Mouse (Mus musculus) megakaryocyte progenitor cell, adult 5-6 weeks (primary cell): ENCODE measurements at regions not wholly inside any gene's neighbourhood (a gene's known extent, or its start where the extent isn't known, plus 50 kb on each side); places are given as distances from the start of the nearest gene placed in this dataset.

Experiments
- ATAC-seq: replicated peaks from 2 replicates; pipeline ENCODE4 v1.8.0; 2016; ENCODE audit warnings: mild to moderate bottlenecking, moderate TSS enrichment, inconsistent platforms; ENCODE audit not compliant: poor library complexity

- ATAC-seq = no peak
These were observed 246.0 kb downstream of the Ttc6 start for GRCm38 (mm10) chr12:57809961-57810360.

- no peak for ATAC-seq
These were observed 259.9 kb downstream of the Ttc6 start for GRCm38 (mm10) chr12:57823809-57824208.

DNA sequence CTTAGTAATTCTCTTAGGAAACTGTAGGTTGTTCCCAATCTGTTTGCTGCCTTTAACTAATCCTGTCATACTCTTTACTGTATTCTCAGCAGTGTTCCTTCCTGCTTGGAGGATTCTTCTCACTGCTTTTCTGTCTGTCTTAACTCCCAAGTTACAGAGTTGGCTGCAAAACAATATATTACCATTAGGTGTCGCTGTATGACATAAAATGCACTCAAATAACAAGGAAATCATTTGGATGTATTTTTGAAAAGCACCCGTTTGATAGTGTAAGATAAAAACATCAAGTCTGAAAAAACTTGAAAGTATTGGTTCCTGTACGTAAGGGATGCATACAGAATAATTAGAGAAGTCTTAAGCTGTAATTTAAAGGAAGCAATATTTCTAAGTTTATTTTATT lies 261.8 kb downstream of the Ttc6 start:
- ATAC-seq = peak; percentile 83

- no peak for ATAC-seq
These were observed 278.9 kb downstream of the Ttc6 start for GRCm38 (mm10) chr12:57842813-57843212.

- no peak for ATAC-seq
These were observed 307.1 kb downstream of the Ttc6 start for GRCm38 (mm10) chr12:57871028-57871427.

GRCm38 (mm10) chr12:57890783-57891478 lies 320.6 kb upstream of the Sstr1 start:
- no peak for ATAC-seq

GRCm38 (mm10) chr12:57891556-57891955 lies 320.0 kb upstream of the Sstr1 start:
- no peak for ATAC-seq

- ATAC-seq = no peak
These were observed 313.8 kb upstream of the Sstr1 start for GRCm38 (mm10) chr12:57897751-57898250.

GRCm38 (mm10) chr12:57904658-57905057 lies 306.9 kb upstream of the Sstr1 start:
- no peak for ATAC-seq

DNA sequence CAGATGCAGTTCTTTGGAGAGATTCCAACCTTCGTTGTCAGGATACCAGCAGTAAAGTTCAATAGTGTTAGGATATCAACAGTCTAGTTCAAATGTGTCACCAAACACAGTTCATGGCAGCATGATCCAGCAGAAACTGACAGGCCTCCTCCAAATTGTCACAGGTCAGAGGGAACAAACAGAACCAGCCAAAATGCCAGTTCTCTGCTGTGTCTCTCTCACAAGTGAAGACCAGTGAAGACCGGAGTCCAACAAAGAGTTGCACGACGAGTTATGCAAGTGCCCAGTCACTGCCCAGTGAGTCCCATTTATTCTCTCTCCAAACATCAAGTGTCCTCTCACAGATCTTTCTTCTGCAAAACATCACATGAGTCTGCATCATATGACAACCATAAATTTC lies 293.4 kb upstream of the Sstr1 start:
- no peak for ATAC-seq

DNA sequence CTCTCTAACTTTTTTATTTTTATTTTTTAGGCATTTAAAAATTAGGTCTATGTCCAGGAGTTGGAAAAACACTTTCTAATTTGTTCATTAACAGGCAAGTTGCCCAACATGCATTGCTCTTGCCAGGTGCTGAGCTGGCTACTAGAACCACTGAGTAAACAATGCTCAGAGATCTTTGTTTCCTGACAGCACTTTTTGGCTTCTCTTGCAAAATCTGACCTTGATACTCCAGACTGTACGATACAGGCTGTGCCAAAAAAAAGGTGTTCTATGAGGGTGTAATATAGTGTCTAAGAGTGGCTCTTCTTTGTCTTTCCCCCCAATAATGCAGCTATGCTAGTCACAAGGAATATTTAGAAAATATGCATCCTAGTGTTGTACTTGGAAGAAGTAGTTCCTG lies 289.5 kb upstream of the Sstr1 start:
- no peak for ATAC-seq

- ATAC-seq = no peak
These were observed 287.1 kb upstream of the Sstr1 start for GRCm38 (mm10) chr12:57924422-57924821.

- no peak for ATAC-seq
These were observed 284.7 kb upstream of the Sstr1 start for GRCm38 (mm10) chr12:57926886-57927285.

DNA sequence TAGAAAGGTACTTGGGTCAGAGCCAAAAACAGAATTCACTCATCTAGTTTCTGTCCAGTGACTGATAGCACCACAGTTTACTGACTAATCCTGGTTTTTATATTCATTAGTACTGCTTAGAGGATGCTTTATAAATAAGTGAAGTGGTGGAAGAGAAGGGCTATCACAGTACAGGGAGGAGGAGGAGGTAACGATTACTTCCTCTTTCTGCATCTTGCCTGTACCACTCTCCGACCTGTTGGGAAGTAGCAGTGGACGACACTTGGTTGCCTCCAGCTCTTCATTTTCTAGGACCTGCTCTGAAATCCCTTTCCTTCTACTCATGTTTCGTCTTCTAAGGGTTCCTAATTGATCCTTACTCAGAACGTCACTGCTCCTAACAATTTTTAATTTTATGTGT lies 283.5 kb upstream of the Sstr1 start:
- no peak for ATAC-seq

DNA sequence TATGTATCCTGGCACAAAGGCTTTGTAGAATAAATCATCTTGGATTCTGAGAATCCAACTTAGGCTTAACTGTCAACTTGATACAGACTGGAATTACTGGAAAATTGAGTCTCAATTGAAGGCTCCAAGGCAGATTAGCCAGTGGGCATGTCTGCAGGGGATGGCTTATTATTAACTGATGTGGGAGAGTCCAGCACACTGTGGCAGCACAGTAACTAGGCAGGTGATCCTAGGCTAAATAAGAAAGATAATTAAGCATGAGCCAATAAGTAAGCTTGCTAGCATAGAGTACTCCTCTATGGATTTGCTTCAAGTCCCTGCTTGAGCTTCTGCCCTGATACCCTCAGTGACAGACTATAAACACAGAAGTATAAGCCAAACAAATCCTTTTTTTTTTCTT lies 279.7 kb upstream of the Sstr1 start:
- ATAC-seq = no peak

DNA sequence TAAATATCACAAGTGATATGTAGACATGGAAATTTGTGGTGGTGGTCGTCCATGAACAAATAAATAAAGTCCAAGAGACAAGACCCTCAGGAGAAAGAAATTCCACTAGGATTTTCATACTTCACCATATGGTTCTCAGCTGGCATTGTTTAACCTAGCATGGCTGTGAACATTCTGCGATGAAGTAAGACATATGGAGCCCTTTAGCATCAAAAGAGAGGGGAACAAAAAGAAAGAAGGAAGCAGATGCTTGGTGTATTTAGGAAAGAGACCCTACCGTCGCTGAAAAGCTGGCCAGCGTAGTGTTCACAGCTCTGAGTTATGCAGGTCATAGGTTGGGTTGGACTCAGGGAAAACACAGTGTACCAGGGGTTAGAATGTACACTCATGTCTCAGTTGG lies 261.7 kb upstream of the Sstr1 start:
- ATAC-seq = no peak

- no peak for ATAC-seq
These were observed 253.0 kb upstream of the Sstr1 start for GRCm38 (mm10) chr12:57958527-57958926.

DNA sequence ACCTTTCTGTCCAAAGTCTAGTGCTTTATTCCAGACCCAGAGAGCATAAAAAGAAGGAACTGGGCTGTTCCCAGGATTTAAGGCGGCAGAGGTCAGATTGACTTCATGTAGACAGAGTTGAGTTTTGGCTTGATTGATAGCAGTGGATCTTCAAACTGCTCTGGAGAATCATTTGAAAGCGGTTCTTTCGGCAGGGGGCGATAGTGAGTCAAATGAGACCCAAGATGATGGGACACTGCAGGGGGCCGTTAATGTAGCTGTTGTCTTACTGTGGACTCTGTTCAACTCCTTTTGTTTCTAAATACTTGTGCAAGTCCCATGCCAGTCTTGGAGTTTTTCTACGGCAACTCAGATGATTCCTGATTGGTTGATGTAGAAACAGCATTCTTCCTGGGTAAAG lies 251.4 kb upstream of the Sstr1 start:
- no peak for ATAC-seq

- ATAC-seq = peak; percentile 21; the same call in 1 of the 2 replicates
These were observed 242.4 kb upstream of the Sstr1 start for GRCm38 (mm10) chr12:57969168-57969567.

GRCm38 (mm10) chr12:57970163-57970562 lies 241.4 kb upstream of the Sstr1 start:
- 0 out of 2 replicates have a peak, but pooled peaks have one; percentile 38 for ATAC-seq

DNA sequence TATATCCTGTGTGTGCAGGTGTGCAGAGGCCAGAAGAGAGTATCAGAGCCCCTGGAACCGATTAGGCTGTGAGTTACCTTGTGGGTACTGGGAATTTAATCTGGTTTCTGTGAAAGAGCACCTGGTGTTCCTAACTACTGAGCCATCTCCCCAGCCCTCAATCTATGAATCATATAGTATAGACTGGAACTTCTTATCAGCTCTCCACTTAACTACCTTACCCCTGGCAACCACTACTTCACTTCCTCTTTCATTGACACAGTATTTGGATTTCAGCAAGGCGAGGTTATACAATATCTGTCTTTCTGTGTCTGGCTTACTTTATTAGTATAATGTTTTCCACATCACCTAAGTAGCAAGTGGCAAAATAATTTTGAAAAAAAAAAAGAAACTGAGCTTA lies 239.1 kb upstream of the Sstr1 start:
- peak; percentile 82 for ATAC-seq
